Mouse (Mus musculus): Measurements from ENCODE around the gene Actg1. TPM values are rescaled to one million over a fixed set of nuclear protein-coding genes. Genes with fewer than 3 reads are reported as not detected.
"Not testable (repeated sequence)": the region's sequence is repeated elsewhere in the genome, so short reads cannot be mapped to it uniquely, and the experiment has no call there.

The Actg1 gene
- polyA plus RNA-seq, 1 experiment from 2014 or later = 4,131 TPM

DNA sequence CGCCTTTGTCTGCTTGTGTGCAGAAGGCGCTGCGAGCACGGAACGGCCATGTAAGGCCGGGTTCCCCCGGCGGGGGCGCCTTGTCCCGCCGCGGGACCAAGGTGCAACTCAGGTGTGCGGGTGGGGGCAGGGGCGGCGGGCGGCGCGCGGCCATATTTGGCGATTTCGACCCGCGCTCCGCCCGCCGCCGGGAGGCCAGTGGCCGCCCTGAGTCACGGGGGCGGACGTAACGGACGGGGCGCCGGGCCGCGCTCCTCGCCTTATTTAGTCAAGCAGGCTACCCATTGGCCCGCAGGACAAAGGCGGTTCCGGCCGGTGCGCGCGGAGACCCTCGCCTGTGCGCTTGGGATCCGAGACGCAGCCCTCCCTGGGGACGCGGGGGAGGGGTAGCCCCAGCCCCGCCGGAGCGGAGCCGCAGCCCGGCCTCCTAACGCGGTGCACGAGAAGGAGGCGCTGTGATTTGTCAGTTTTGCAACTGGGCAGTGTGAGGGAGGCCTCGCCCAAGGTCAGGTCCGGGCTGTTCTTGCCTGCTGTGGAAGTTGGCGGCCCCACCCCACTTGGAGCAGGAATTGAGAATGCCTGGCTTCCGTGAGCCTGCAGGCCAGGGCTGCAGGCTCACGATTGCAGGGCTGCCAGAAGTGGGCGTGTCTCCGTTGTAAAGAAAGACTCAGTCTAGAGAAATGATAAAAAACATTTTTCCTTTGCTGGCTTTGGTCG lies 1.8 kb upstream of the Actg1 start:
- Histone ChIP-seq H3K27ac (replicated peaks) (peak overlapping the region; percentile 100), H3K4me1 (replicated peaks) (peaks cover 48% of the 10 kb centered on the region), H3K4me2 (peak overlapping the region; percentile 81), H3K27me3 (no peaks in the 10 kb centered on the region), H3K36me3 (peaks cover 4% of the 10 kb centered on the region), H3K4me3 (peak overlapping the region; percentile 59), H3K9me3 (no peaks in the 10 kb centered on the region), H3K9ac (peak overlapping the region; percentile 77)
- peak; percentile 76 for ATAC-seq (ENCODE audit: low FRiP score, low read depth)
- WGBS = under 1% methylated on average over 66 of the region's 68 CpGs

DNA sequence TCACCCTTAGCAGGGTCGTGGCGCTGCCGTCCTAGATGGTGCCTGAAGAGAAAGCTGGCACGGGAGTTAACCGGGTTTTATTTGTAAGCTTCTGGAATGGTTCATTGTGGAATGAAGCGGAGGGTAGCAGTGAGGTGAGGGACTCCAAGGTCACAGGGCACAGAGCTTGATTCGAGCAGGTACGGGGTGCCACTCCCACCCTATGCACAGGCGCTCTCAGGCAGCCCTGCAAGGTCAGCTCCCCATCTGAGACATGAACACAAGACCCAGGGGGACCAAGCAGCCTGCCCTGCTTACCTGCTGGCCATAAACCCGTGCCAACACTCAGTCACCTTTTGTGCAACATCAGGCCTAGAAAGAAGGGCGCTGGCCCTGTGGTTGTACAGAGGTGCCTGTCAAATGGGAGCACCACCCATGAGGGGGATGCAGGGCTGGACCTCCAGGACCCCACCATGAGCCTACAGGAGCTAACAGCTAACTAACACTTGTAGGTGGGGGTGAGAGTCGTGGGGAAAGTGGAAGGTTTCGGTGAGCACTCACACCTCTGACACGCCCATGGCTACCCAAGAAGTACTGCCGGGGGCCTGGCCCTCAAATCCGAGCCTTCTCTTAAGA lies 1.1 kb upstream of the Actg1 start:
- peak overlapping the region; percentile 100 for H3K27ac ChIP-seq (replicated peaks)
- H3K4me3 ChIP-seq = peak overlapping the region; percentile 59
- 3% methylated on average over 16 of the region's 16 CpGs for WGBS
- peak overlapping the region; percentile 77 for H3K9ac ChIP-seq
- peak overlapping the region; percentile 81 for H3K4me2 ChIP-seq
- H3K36me3 ChIP-seq = peaks cover 10% of the 10 kb centered on the region
- peaks cover 54% of the 10 kb centered on the region for H3K4me1 ChIP-seq (replicated peaks)
- H3K9me3 ChIP-seq = no peaks in the 10 kb centered on the region
- H3K27me3 ChIP-seq = no peaks in the 10 kb centered on the region
- ATAC-seq (ENCODE audit: low FRiP score, low read depth) = peak; percentile 3; the same call in 1 of the 2 replicates

DNA sequence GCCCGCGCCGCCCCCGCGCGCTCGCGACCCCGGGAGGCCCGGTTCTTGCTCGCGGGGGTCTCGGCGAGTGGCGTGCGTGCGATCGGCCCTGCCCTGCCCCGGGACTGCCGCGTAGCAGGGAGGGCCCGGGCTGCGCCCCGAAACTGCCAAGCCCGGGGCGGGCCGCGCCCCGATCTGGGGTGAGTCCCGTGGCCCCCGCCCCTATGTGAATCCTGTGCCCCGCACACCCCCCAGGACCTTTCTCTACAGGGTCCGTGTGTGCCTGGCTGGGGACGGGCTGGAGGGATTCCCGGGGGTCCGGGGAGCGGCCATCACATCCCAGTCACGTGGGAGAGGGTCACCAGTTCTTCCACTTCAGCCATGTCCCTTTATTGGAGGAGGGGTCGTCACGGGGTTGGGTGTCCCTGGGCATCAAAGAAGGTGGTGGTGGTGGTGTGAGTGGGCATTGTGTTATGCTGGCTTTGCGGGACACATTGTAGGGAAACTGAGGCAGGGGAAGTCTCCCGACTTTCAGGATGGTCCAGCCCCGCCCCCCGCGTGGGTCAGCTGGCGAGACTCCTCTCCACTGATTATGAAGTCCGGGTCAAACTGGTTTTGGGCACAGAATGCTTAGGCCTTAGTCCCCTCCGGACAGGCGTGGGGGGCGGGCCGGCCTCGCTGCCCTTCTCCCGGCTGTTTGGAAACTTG lies 485 bp upstream of the Actg1 start:
- peak; percentile 31; the same call in 1 of the 2 replicates for ATAC-seq (ENCODE audit: low FRiP score, low read depth)
- H3K36me3 ChIP-seq = peaks cover 10% of the 10 kb centered on the region
- peak overlapping the region; percentile 77 for H3K9ac ChIP-seq
- peak overlapping the region; percentile 81 for H3K4me2 ChIP-seq
- WGBS = 3% methylated on average over 50 of the region's 53 CpGs
- peak overlapping the region; percentile 100 for H3K27ac ChIP-seq (replicated peaks)
- no peaks in the 10 kb centered on the region for H3K9me3 ChIP-seq
- peak overlapping the region; percentile 59 for H3K4me3 ChIP-seq
- peaks cover 60% of the 10 kb centered on the region for H3K4me1 ChIP-seq (replicated peaks)
- H3K27me3 ChIP-seq = no peaks in the 10 kb centered on the region

DNA sequence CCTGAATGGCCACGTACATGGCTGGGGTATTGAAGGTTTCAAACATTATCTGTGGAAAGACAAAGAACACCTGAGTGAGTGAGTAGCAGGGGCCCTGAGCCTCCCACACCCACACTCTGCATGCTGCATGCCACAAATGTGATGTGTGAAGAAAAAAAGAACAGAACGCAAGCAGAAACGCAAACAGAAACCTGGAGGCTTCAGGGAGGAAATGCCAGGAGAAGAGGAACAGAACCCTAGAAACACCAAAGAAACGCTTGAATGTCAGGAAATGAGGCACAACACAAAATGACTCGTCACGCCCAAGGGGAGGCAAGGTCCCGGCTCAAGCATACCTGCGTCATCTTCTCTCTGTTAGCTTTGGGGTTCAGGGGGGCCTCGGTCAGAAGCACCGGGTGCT lies 1.0 kb downstream of the Actg1 start:
- H3K9ac ChIP-seq = peak overlapping the region; percentile 85
- H3K27ac ChIP-seq (replicated peaks) = peak overlapping the region; percentile 100
- 5% methylated on average over 10 of the region's 10 CpGs for WGBS
- H3K4me1 ChIP-seq (replicated peaks) = peaks cover 48% of the 10 kb centered on the region
- H3K27me3 ChIP-seq = no peaks in the 10 kb centered on the region
- H3K4me3 ChIP-seq = peak overlapping the region; percentile 59
- H3K9me3 ChIP-seq = no peaks in the 10 kb centered on the region
- peak overlapping the region; percentile 81 for H3K4me2 ChIP-seq
- ATAC-seq (ENCODE audit: low FRiP score, low read depth) = no peak
- H3K36me3 ChIP-seq = peaks cover 10% of the 10 kb centered on the region

DNA sequence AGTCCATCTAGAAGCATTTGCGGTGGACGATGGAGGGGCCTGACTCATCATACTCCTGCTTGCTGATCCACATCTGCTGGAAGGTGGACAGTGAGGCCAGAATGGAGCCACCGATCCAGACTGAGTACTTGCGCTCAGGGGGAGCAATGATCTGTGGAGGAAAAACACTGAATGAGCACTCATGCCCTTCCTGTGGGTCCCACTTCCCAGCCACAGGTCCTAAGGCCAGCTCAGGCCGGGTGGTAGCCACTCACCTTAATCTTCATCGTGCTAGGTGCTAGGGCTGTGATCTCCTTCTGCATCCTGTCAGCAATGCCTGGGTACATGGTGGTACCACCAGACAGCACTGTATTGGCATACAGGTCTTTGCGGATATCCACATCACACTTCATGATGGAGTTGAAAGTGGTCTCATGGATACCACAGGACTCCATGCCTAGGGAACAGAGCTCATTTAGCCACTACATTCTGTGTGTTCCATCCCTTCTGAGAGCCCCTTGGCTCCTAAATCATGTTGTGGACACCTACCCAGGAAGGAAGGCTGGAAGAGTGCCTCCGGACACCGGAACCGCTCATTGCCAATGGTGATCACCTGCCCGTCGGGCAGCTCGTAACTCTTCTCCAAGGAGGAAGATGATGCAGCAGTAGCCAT lies 1.8 kb downstream of the Actg1 start:
- Histone ChIP-seq H3K9ac (peak overlapping the region; percentile 44), H3K4me2 (peak overlapping the region; percentile 81), H3K4me1 (replicated peaks) (peaks cover 40% of the 10 kb centered on the region), H3K4me3 (peak overlapping the region; percentile 47), H3K36me3 (peaks cover 10% of the 10 kb centered on the region)
- H3K27me3 ChIP-seq; H3K9me3 ChIP-seq; ATAC-seq (ENCODE audit: low FRiP score, low read depth); H3K27ac ChIP-seq (replicated peaks): not testable (repeated sequence)
- 52% methylated on average over 11 of the region's 13 CpGs for WGBS

DNA sequence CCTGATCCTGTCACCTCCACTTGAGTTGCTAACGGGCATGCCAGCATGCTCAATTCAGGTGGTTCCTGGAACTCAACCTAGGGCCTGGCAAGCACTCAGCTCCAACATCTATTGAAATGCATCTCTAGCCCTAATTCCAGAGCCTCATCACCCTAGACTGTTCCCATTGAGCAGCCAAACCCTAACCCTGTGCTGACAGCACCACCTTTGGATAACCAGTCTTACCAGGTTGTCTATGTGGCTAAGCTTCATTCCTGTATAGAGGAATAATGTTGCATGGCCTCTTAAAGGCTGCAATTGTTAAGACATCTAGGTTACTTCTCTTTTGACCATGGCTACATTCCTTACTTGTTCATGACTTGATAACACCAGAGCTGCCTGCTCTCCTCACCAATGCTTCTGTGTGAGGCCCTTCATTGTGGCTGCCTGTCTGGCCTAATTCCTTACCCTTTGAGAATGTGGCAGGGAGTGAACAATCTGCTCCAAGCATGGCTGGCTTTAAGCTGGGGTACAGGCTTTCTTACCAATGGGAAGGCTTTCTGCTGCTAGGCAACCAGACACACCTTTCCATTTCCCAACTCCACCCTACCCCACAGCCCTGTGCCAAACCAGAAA lies 3.2 kb downstream of the Actg1 start:
- Histone ChIP-seq H3K9me3 (no peaks in the 10 kb centered on the region), H3K4me2 (peak overlapping the region; percentile 94), H3K27me3 (no peaks in the 10 kb centered on the region), H3K27ac (replicated peaks) (peak overlapping the region; percentile 67), H3K4me3 (peak overlapping the region; percentile 42), H3K9ac (peak overlapping the region; percentile 47), H3K4me1 (replicated peaks) (peaks cover 30% of the 10 kb centered on the region), H3K36me3 (peaks cover 10% of the 10 kb centered on the region)
- ATAC-seq (ENCODE audit: low FRiP score, low read depth) = no peak
- 34% methylated on average over 1 of the region's 1 CpGs for WGBS

DNA sequence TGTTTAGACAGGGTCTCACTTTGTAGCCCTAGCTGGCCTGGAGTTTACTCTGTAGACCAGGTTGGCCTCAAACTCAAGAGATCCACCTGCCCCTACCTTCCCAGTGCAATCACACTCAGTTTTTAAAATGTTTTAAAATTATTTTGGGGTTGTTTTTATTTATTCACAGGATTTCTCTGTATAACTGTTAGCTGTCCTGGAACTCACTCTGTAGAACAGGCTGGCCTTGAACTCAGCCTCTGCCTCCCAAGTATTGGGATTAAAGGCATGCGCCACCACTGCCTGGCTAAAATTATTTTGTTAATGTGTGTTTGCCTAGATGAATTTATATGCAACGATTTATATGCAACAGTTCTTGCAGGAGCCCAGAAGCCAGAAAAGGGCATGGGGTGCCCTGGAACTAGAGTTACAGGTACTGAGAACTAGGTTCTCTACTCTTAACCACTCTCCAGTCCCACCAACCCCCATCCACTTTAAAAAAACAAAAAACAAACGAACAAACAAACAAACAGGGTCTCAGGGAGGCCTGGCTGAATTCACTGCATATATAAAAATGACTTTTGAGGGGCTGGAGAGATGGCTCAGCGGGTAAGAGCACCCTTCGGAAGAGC lies 3.9 kb downstream of the Actg1 start:
- Histone ChIP-seq H3K36me3 (peaks cover 10% of the 10 kb centered on the region), H3K4me2 (peak overlapping the region; percentile 94), H3K4me3 (peak overlapping the region; percentile 42), H3K9ac (peak overlapping the region; percentile 22; the same call in 1 of the 2 replicates), H3K27me3 (no peaks in the 10 kb centered on the region), H3K27ac (replicated peaks) (peak overlapping the region; percentile 67; the same call in 1 of the 2 replicates), H3K4me1 (replicated peaks) (peaks cover 25% of the 10 kb centered on the region), H3K9me3 (no peaks in the 10 kb centered on the region)
- no peak for ATAC-seq (ENCODE audit: low FRiP score, low read depth)
- WGBS = 63% methylated on average over 5 of the region's 5 CpGs

DNA sequence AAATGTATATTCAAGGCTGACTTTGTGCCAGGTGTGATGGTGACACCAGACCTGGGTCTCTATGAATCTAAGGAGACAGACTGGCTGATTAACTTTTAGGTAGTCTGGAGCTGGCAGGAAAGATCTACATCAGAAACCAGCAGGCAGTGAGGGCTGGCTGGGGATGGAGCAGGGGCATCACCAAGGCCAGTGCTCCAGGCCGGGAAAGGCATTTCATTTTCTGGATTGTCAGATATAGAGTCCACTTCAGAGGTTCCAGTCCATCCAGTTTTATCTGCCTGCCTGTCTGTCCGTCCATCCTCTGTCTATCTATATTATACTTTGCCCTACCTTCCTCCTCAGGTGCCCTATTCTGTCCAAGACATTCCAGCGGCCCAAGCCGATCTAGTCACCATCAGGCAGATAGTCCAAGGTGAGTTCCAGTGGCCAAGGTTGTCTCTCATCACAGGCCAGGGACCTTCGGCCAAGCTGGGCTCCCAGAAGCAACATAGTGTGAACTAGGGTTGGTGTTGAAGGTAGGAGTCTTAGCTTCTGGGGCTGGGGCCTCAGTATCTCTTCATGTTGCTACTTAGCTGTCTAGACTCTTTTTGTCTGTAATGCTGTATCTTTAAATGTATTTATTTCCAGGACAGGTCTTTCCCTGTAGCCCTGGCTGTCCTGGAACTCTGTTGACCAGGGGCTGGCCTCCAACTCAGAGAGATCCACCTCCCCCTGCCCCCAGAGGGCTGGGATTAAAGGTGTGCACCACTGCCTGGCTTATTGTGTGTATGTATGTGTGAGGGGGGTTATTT lies 4.6 kb downstream of the Actg1 start:
- Histone ChIP-seq H3K4me3 (no peak overlapping the region), H3K36me3 (peaks cover 10% of the 10 kb centered on the region), H3K4me1 (replicated peaks) (peaks cover 20% of the 10 kb centered on the region), H3K4me2 (peak overlapping the region; percentile 94), H3K27me3 (no peaks in the 10 kb centered on the region), H3K27ac (replicated peaks) (0 out of 2 replicates have a peak overlapping the region, but pooled peaks have one; percentile 43), H3K9ac (0 out of 2 replicates have a peak overlapping the region, but pooled peaks have one; percentile 5), H3K9me3 (no peaks in the 10 kb centered on the region)
- 76% methylated on average over 5 of the region's 5 CpGs for WGBS
- no peak for ATAC-seq (ENCODE audit: low FRiP score, low read depth)

DNA sequence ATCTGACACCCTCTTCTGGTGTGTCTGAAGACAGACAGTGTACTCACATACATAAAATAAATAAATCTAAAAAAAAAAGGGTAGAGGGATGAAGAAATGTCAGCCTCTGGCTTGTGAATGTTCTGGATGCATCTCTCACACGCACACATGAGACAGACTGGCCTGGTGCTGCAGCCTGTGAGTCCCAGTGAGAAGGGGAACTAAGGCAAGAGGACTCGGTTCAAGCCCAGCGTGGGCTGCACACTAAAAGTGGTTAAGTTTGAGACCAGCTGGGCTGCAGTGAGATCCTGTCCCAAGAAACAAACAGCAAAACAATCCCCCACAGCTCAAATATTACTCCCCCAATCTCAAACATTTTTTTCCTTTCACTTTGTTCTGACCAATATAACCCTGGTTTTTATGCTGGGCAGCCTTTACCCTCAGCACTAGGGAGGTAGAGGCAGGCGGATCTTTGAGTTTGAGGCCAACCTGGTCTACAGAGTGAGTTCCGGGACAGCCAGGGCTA lies 5.6 kb downstream of the Actg1 start:
- ATAC-seq (ENCODE audit: low FRiP score, low read depth) = no peak
- H3K27ac ChIP-seq (replicated peaks) = no peak overlapping the region
- no peak overlapping the region for H3K4me2 ChIP-seq
- H3K9me3 ChIP-seq = no peaks in the 10 kb centered on the region
- peaks cover 10% of the 10 kb centered on the region for H3K36me3 ChIP-seq
- no peak overlapping the region for H3K9ac ChIP-seq
- no peaks in the 10 kb centered on the region for H3K27me3 ChIP-seq
- peaks cover 20% of the 10 kb centered on the region for H3K4me1 ChIP-seq (replicated peaks)
- 89% methylated on average over 5 of the region's 5 CpGs for WGBS
- H3K4me3 ChIP-seq = no peak overlapping the region

- Histone ChIP-seq H3K4me2 (no peak overlapping the region), H3K9ac (no peak overlapping the region), H3K9me3 (no peaks in the 10 kb centered on the region), H3K4me3 (no peak overlapping the region), H3K27me3 (no peaks in the 10 kb centered on the region), H3K27ac (replicated peaks) (no peak overlapping the region), H3K4me1 (replicated peaks) (peaks cover 20% of the 10 kb centered on the region), H3K36me3 (peaks cover 10% of the 10 kb centered on the region)
- WGBS = 92% methylated on average over 4 of the region's 4 CpGs
- ATAC-seq (ENCODE audit: low FRiP score, low read depth) = no peak
Observed at GRCm38 (mm10) chr11:120341661-120342060, 6.7 kb downstream of the Actg1 start.

Measured in hindbrain, embryonic 15.5 days (tissue).